Mouse (Mus musculus): ENCODE data around the gene Cdk19. TPM values are rescaled to one million over a fixed set of nuclear protein-coding genes. Genes with fewer than 3 reads are reported as not detected.
A peak's percentile ranks its signal among the peaks of the same experiment; 100 is the strongest.

Cdk19 gene
- total RNA-seq (2021): 1 to 10 TPM; 4.8 to 6.8 TPM
- long read RNA-seq, experiment 1, full-length matches to known transcripts: 1 of 4 reads
- long read RNA-seq, experiment 1, partial matches to known transcripts: 0 of 4 reads
- long read RNA-seq, experiment 1, other reads (novel, unspliced or antisense): 3 of 4 reads
- long read RNA-seq, experiment 2, partial matches to known transcripts: 0 of 2 reads
- long read RNA-seq, experiment 2, other reads (novel, unspliced or antisense): 2 of 2 reads

DNA sequence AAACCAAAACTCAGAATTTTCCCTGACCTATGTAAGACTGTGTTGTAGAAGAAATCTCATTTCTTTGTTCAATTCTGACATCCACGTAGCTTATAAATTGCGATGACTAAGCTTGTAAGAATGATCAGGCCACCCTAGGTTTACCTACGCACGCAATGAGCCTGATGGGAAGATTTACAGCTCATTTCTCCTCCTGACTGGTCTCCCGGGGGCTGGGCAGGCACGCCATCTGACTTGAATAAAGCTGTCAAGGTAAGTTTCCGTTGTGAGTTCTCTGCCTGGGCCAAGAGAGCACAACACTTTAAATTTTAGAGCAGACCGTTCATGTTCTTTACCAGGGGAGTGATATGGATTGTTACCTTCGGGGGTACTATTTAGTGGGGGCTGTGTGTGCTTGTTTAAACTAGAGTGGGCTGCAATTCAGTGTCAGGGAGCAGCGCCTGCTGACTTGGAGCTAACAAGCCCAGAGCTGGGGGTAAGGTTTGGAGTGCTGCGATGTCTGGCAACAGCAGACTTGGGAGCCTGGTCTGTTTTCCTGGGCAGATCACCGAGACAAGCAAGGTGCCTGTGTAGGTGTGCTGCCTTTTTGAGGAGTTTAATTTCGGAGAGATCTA lies at the start of gene Cdk19:
TSS of gene Cdk19 (plus strand) at position 214 of the 614 bp plus-strand sequence.
- no peak for DNase-seq

DNA sequence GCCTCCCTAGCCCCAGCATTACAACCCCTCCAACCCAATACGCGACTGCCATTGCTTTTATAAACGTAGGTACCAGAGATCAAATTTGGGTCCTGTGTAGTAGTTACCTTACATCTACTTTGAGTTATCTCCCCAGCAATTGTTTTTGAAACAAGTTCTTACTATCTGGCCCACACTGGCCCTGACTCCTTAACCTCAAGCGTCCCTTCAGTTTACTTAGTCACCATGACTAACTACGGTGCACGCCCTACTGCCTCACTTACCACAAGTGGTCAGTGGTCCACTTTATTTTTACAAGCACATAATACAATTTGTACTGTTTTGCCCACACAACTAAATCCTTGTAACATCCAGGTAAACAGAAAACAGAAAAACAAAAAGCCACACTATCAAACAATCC lies 46.7 kb upstream of the Cdk19 start:
- DNase-seq: no peak

DNA sequence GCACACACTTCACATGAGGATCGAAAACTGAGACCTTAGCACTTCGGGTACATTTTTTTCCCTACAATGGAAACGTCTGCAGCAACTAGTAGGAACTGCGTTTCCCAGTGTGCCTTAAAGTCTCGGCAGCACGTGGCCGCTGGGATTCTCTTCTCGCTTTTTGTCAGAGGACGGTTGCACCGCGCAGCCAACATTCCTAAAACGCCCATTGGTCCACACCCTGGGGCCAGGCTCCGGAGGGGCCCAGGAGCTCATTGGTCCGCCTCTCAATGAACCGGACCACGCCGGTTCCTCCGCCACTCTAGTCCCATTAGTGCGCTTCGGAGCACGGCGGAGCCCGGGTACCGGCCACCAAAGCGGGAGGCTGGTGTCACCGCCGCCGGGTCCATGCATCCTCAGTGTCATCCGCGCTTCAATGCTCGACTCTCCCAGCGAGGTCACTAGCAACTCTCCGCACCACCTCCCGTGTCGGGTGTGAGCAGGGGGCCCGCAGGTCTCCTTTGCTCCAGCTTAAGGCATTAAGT lies 38.7 kb upstream of the Cdk19 start:
- DNase-seq: peak; percentile 83

- DNase-seq: peak; percentile 33
Measured at GRCm38 (mm10) chr10:40301181-40302075, 37.9 kb upstream of the Cdk19 start.

GRCm38 (mm10) chr10:40302140-40302985 lies 37.0 kb upstream of the Cdk19 start, which contains the start of gene Amd1:
Amd1 (minus strand) TSS chr10:40302186.
- peak; percentile 100 for DNase-seq

- no peak for DNase-seq
Measured at GRCm38 (mm10) chr10:40305989-40306388, 33.4 kb upstream of the Cdk19 start.

DNA sequence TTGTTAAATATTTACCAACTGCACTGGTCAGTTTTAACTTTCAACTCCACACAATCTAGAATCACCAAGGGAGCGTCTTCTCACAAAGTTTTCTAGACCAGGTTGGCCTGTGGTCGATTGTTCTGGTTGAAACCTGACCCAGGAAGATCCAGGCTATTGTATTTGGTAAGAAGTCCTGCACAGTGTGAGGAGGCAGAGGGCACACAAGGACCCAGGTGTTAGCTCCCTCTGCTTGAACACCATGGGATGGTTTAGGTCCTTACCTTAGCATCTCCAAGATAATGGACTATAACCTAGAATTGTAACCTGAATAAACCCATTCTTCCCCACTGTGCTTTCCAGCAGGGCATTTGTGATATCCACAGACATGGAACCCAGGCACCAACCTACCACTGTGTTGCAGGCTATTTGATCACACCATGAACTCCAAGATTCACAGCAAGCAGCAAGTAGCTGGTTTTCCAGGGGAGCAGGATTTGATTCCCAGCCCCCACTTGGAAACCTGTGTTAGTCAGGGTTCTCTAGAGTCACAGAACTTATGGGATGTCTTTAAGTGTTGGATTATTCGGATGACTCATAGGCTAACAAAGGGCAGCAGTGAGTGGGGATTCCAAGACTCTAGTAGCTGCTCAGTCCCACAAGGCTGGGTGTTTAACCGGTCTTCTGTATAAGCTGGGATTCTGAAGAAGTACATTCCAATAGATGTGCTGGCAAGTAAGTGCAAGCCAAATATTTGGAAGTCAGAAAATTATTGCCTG lies 31.4 kb upstream of the Cdk19 start:
- no peak for DNase-seq

DNA sequence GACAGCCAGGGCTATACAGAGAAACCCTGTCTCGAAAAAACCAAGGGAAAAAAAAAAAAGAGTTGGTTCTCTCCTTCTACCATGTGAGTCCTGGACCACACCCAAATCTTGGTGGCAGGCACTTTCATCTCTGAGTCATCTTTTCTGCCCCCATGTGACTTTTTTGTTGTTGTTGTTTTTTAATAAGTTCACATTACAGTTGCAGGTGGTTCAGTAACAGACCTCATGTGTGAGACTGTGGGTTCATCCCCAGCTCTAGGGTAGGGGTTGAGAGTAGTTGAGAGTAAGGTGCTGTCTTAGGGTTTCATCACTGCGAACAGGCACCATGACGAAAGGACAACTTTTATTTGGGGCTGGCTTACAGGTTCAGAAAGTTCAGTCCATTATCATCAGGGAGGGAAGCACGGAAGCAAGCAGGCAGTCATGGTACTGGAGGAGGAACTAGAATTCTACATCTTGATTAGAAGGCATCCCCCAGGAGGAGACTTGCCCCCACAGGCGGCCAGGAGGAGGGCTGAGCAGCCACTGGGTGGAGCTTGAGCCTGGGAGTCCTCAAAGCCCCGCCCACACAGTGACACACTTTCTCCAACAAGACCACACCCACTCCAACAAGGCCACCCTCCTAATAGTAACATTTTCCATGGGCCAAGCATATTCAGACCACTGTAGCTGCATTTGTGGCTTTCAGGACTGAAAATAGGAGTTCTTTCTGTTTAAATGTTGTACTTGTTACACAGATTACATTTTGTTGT lies 29.3 kb upstream of the Cdk19 start:
- DNase-seq: no peak

DNA sequence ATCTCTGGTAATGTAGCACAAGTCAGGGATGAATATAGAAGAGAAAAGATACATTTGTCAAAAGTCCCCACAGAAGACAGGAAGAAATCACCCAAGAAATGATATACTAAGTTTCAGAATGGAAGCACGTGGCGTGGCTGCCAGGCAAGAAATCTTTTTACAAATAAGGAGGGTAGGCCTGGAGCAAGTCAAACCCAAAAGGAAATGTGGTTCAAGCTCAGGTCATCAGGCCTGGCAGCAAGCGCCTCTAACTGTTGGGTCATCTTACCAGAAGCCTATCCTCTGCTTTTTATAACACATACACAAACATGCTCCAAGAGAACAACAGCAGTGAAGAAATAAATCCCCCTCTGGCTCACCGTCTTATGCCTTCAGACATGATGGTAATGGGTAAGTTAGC lies 26.6 kb upstream of the Cdk19 start:
- DNase-seq: no peak

DNA sequence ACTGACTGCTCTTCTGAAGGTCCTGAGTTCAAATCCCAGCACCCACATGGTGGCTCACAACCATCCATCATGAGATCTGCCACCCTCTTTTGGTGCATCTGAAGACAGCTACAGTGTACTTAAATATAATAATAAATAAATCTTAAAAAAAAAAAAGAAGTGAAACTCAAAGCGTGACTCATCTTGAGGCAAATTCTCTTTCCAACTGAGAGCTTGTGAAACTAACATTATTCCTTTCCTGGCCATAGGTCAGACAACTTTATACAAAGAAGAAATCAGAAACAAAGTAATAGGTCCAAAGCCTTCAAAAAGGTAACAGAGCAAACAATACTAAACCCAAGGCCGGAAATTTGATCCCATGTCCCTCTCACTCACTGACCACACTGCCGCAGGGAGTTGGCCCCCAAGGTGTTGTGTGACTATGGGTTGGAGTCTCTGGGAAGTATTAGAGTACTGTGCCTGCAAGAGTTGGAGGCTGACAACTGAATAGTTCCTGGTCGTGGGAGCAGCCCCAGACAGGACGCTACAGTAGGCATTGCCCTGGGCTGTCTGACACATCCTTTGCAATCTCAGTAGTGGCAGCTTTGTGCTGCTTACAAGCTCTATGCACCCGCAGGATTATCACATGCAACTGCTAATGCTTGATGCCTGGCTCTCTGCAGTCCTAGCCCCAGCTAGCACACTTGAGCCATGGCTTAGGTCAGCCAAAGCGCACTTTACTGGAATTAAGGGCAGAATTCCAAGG lies 22.4 kb upstream of the Cdk19 start:
- DNase-seq: no peak

DNA sequence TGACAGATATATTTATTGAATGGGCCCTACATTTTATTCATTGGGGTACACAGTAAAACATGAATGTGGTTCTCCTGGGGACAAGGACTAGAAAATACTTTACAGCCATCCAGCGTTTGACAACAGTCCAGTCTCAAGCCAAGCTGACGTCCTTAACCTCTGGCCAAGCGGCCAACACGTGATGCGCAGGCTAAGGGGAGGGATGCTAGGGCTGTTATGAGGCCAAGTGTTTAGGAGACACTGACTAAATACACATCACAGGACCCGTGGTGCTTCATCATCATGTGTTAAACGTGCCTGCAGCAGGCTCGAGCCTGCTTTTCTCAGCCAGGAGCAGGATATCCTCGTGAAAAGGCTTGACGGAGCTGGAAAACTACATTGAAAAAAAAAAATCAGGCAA lies 19.1 kb upstream of the Cdk19 start:
- no peak for DNase-seq

GRCm38 (mm10) chr10:40328004-40328551 lies 11.3 kb upstream of the Cdk19 start:
- DNase-seq: peak; percentile 67

- DNase-seq: no peak
Measured at GRCm38 (mm10) chr10:40330262-40330661, 9.1 kb upstream of the Cdk19 start.

DNA sequence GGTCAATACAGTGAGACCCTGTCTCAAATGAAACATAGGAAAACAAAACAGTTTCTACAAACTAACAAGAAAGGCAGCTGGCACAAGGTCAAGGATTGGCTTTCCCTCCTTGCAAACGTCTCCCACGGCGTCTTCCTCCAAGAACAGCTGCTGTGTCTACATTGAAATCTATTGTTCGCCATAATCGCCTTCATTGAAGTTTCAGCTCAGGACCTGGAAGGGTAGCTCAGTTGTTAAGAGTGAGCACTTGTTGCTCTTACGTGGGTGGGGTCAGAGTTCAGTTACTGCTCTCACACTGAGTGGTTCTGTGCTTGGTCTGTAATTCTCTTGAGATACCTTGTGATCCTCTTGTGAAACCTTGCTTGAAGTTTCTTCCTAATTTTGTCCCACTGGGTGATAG lies 6.5 kb upstream of the Cdk19 start:
- no peak for DNase-seq

DNA sequence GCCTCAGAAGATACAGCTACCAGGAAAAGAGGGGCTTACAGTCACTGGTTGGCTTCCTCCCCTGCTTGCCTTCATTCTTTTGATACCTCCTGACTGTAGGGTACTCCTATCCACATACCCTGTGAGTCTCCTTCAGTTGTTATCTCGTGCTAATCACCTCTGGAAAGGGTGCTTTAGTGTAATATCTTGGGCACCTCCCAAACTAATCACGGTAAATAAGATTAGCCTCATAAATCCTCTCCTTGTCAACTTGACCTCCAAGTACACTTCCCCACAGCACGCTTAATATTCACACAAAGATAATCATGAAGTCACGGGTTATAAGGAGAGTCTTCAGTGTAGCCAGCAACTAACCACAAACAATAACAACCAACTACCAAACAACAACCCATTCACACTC lies 2.7 kb downstream of the Cdk19 start:
- no peak for DNase-seq

GRCm38 (mm10) chr10:40346776-40347403 lies 7.5 kb downstream of the Cdk19 start:
- DNase-seq: no peak

DNA sequence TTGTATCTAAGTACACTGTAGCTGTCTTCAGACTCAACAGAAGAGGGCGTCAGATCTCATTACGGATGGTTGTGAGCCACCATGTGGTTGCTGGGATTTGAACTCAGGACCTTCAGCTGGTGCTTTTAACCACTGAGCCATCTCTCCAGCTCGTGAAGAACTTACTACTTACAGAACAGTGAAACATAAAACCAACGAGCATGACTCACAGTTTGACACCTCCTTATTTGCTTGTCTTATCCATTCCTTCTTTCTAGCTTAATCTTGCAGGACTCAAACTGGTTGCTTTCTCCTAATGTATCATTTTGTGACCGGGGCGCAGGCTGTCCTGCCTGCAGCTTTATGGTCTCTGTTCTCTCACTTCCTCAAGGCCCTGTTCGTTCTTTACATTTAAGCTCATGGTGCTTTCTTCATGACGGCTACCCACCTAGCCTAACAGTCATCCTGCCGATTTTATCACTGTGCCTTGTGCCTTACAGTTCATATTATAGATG lies 8.1 kb downstream of the Cdk19 start:
- no peak for DNase-seq
